Mouse (Mus musculus): ENCODE results near the gene Arhgap35.

DNA sequence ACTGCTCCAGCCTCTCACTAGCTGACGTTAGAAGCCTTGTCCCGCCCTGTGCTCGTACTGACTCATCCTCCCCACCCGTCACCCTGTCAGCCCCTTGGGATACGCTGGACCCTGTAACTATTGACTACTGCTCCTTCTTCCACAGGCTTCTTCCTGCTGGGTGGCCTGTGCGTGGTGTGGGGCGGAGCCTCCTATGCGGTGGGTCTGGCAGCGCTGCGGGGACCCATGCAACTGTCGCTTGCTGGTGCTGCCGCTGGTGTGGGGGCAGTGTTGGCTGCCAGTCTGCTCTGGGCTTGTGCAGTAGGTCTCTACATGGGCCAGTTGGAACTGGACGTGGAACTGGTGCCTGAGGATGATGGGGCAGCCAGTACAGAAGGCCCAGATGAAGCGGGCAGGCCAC lies 159.8 kb downstream of the Arhgap35 start:
- TF ChIP-seq CTCF (IDR thresholded peaks at IDR 0.05; ENCODE audit: low read depth): no peak
- TF ChIP-seq EP300 (IDR thresholded peaks at IDR 0.05; ENCODE audit: low read depth): no peak
